9 mouse cellular contexts compared by ENCODE assay signal in genomic region chr8:120377803-120378189, GRCm38 (mm10).
DNase-seq lines count a peak whose midpoint lies in the region; ATAC-seq and TF ChIP-seq lines count a peak whose summit lies in the region.
"Had no signal": no experiment of that assay in that cellular context is flagged by ENCODE, and none has a peak within 500 bp of the region (broad histone marks: within the 10 kb centered on the region; RNA-seq: fewer than 3 reads in every experiment).

No protein-coding gene starts in this region.

- no peak for ATAC-seq in hindbrain, embryonic 16.5 days
- peak; percentile 21 for ATAC-seq in liver, embryonic 13.5 days (ENCODE audit: low read depth)

- WGBS in hindbrain, embryonic 10.5 days: 50% methylated on average over 7 of the region's 7 CpGs
- WGBS in hindbrain, embryonic 16.5 days: 59% methylated on average over 7 of the region's 7 CpGs
- WGBS in bone marrow, adult 2 months: 13% methylated on average over 7 of the region's 7 CpGs
- WGBS in liver, embryonic 13.5 days (ENCODE audit: insufficient replicate concordance): 8% methylated on average over 7 of the region's 7 CpGs

- intact Hi-C loops in left cerebral cortex, postnatal 10 days (cut with DNase I): no loop called here
- intact Hi-C loops in left cerebral cortex, postnatal 36 days (cut with DNase I): no loop called here

- no peak overlapping the region for H3K4me2 ChIP-seq in hindbrain, embryonic 16.5 days (ENCODE audit: low read length)
- peak overlapping the region; percentile 32; the same call in 1 of the 2 replicates for H3K4me2 ChIP-seq in liver, embryonic 13.5 days

- H3K36me3 ChIP-seq in hindbrain, embryonic 10.5 days: no peaks in the 10 kb centered on the region
- H3K36me3 ChIP-seq in hindbrain, embryonic 16.5 days (ENCODE audit: control insufficient read depth, insufficient read depth, low read length): no peaks in the 10 kb centered on the region
- no peaks in the 10 kb centered on the region for H3K36me3 ChIP-seq in liver, embryonic 13.5 days

- peak overlapping the region; percentile 81 for H3K27ac ChIP-seq in hindbrain, embryonic 10.5 days
- H3K27ac ChIP-seq in hindbrain, embryonic 16.5 days (ENCODE audit: low read depth, low read length): no peak overlapping the region
- peak overlapping the region; percentile 71 for H3K27ac ChIP-seq in bone marrow, adult 2 months (ENCODE audit: control insufficient read depth, insufficient read depth, low read depth, low read length, poor library complexity)
- peak overlapping the region; percentile 96 for H3K27ac ChIP-seq in liver, embryonic 13.5 days

- peaks cover 44% of the 10 kb centered on the region for H3K27me3 ChIP-seq in hindbrain, embryonic 10.5 days (ENCODE audit: insufficient read depth, poor library complexity, severe bottlenecking)
- no peaks in the 10 kb centered on the region for H3K27me3 ChIP-seq in hindbrain, embryonic 16.5 days (replicated peaks; ENCODE audit: control insufficient read depth, insufficient read depth, low read length)
- H3K27me3 ChIP-seq in liver, embryonic 13.5 days: no peaks in the 10 kb centered on the region

- H3K9ac ChIP-seq in hindbrain, embryonic 16.5 days (ENCODE audit: low read depth, low read length): no peak overlapping the region
- peak overlapping the region; percentile 82 for H3K9ac ChIP-seq in liver, embryonic 13.5 days

- no peak for TF ChIP-seq POLR2A in bone marrow, adult 2 months (IDR thresholded peaks at IDR 0.05; ENCODE audit: borderline replicate concordance, control insufficient read depth, low read depth, low read length)

- no peak for DNase-seq in hindbrain, embryonic 10.5 days (ENCODE audit: low spot score)
- DNase-seq in 416B (ENCODE audit: low read depth): peak; percentile 91
- no peak for DNase-seq in liver, embryonic 13.5 days
- DNase-seq in left cerebral cortex, postnatal 10 days (ENCODE audit: extremely low spot score in 1 of 2, low spot score in 2 of 2): no peak
- DNase-seq in left cerebral cortex, postnatal 36 days (ENCODE audit: low spot score in 2 of 2): no peak
- no peak for DNase-seq in B cell, adult 2 months
- DNase-seq: right cerebral cortex, postnatal 25 days had no signal

- no peak for TF ChIP-seq CTCF in bone marrow, adult 2 months (IDR thresholded peaks at IDR 0.05; ENCODE audit: control insufficient read depth, insufficient read depth, low read length)

- peaks cover 99% of the 10 kb centered on the region for H3K4me1 ChIP-seq in hindbrain, embryonic 10.5 days (replicated peaks)
- peaks cover 51% of the 10 kb centered on the region for H3K4me1 ChIP-seq in hindbrain, embryonic 16.5 days (ENCODE audit: control insufficient read depth, insufficient read depth, low read depth, low read length)
- H3K4me1 ChIP-seq in bone marrow, adult 2 months (ENCODE audit: control insufficient read depth, insufficient read depth, low read length): peaks cover 10% of the 10 kb centered on the region
- H3K4me1 ChIP-seq in liver, embryonic 13.5 days (replicated peaks): peaks cover 79% of the 10 kb centered on the region

- H3K9me3 ChIP-seq in hindbrain, embryonic 10.5 days: no peaks in the 10 kb centered on the region
- no peaks in the 10 kb centered on the region for H3K9me3 ChIP-seq in hindbrain, embryonic 16.5 days (ENCODE audit: control insufficient read depth, low read length)
- no peaks in the 10 kb centered on the region for H3K9me3 ChIP-seq in liver, embryonic 13.5 days (replicated peaks)

- H3K4me3 ChIP-seq in hindbrain, embryonic 10.5 days: no peak overlapping the region
- no peak overlapping the region for H3K4me3 ChIP-seq in hindbrain, embryonic 16.5 days (ENCODE audit: low read length)
- no peak overlapping the region for H3K4me3 ChIP-seq in bone marrow, adult 2 months (replicated peaks; ENCODE audit: control insufficient read depth, low read depth, low read length)
- H3K4me3 ChIP-seq in liver, embryonic 13.5 days (replicated peaks): no peak overlapping the region
